Comparison of ENCODE assay signal across 8 mouse cellular contexts in genomic region chr9:107533791-107534407, GRCm38 (mm10). TPM values are rescaled to one million over a fixed set of nuclear protein-coding genes. Genes with fewer than 3 reads are reported as not detected.
A peak's percentile ranks its signal among the peaks of the same experiment; 100 is the strongest.
DNase-seq lines count a peak whose midpoint lies in the region; ATAC-seq and TF ChIP-seq lines count a peak whose summit lies in the region.

Gene Tmem115 (plus strand): TSS chr9:107533945.

- peaks cover 36% of the 10 kb centered on the region for H3K79me2 ChIP-seq in CH12.LX (replicated peaks; ENCODE audit: control insufficient read depth, extremely low read depth, insufficient read depth, poor library complexity, severe bottlenecking)

- no peak for TF ChIP-seq RAD21 in CH12.LX (IDR thresholded peaks at IDR 0.05; ENCODE audit: low read depth, low read length)

- peak; percentile 98 for ATAC-seq in forebrain, embryonic 11.5 days (replicated peaks; ENCODE audit: low FRiP score)
- peak; percentile 99 for ATAC-seq in heart, embryonic 16.5 days (replicated peaks; ENCODE audit: extremely low read depth, insufficient read depth, low FRiP score)
- ATAC-seq in liver, embryonic 16.5 days (ENCODE audit: low read depth) = peak; percentile 98
- ATAC-seq in neural tube, embryonic 13.5 days (ENCODE audit: low read depth) = peak; percentile 98

- in situ Hi-C loops in CH12.LX (cut with MboI; ENCODE audit: low pct_ligation_motif_present, low pct_unique_long_range_greater_than_20kb, low sequenced_read_pairs) = no loop called here

- peak; percentile 94 for DNase-seq in CH12.LX (ENCODE audit: extremely low read depth)
- peak; percentile 85 for DNase-seq in c-Kit-positive CD71-positive TER-119-negative erythroid progenitor cells, embryonic 14.5 days (ENCODE audit: low read depth)
- DNase-seq in forebrain, embryonic 11.5 days (ENCODE audit: low spot score) = peak; percentile 94
- DNase-seq in kidney, postnatal 4 days = peak; percentile 89 to 95

- no peaks in the 10 kb centered on the region for H3K9me3 ChIP-seq in CH12.LX (replicated peaks; ENCODE audit: low read length)
- H3K9me3 ChIP-seq in forebrain, embryonic 11.5 days (ENCODE audit: control insufficient read depth, low read length) = no peaks in the 10 kb centered on the region
- H3K9me3 ChIP-seq in heart, embryonic 16.5 days (replicated peaks; ENCODE audit: control insufficient read depth, low read length) = no peaks in the 10 kb centered on the region
- H3K9me3 ChIP-seq in liver, embryonic 16.5 days (replicated peaks; ENCODE audit: control insufficient read depth, low read length) = no peaks in the 10 kb centered on the region
- no peaks in the 10 kb centered on the region for H3K9me3 ChIP-seq in neural tube, embryonic 13.5 days

- peaks cover 16 to 25% of the 10 kb centered on the region in 2 experiments for H3K36me3 ChIP-seq in CH12.LX (replicated peaks in 1 of 2; ENCODE audit: control insufficient read depth in 1 of 2, insufficient read depth in 1 of 2, low read length in 1 of 2)
- peaks cover 7% of the 10 kb centered on the region for H3K36me3 ChIP-seq in forebrain, embryonic 11.5 days (ENCODE audit: control insufficient read depth, insufficient read depth, low read length)
- H3K36me3 ChIP-seq in heart, embryonic 16.5 days (ENCODE audit: control insufficient read depth, insufficient read depth) = peaks cover 14% of the 10 kb centered on the region
- H3K36me3 ChIP-seq in liver, embryonic 16.5 days (ENCODE audit: control insufficient read depth, insufficient read depth) = peaks cover 12% of the 10 kb centered on the region
- H3K36me3 ChIP-seq in neural tube, embryonic 13.5 days = peaks cover 22% of the 10 kb centered on the region
- H3K36me3 ChIP-seq in testis, adult 2 months (ENCODE audit: control insufficient read depth, insufficient read depth, low read length) = no peaks in the 10 kb centered on the region; the same call in none of the 2 replicates

- WGBS in forebrain, embryonic 11.5 days = under 1% methylated on average over 48 of the region's 48 CpGs
- under 1% methylated on average over 48 of the region's 48 CpGs for WGBS in heart, embryonic 16.5 days
- WGBS in liver, embryonic 16.5 days (ENCODE audit: insufficient replicate concordance) = 0% methylated on average over 48 of the region's 48 CpGs
- WGBS in neural tube, embryonic 13.5 days = under 1% methylated on average over 47 of the region's 48 CpGs

- peak within 1 kb of the TSS; percentile 49 for H3K27ac ChIP-seq in CH12.LX (ENCODE audit: insufficient read depth, low read depth)
- no peak within 1 kb of the TSS for H3K27ac ChIP-seq in forebrain, embryonic 11.5 days (ENCODE audit: low read depth, low read length)
- H3K27ac ChIP-seq in heart, embryonic 16.5 days (ENCODE audit: low read length) = peak within 1 kb of the TSS; percentile 79
- H3K27ac ChIP-seq in liver, embryonic 16.5 days (ENCODE audit: low read length) = peak within 1 kb of the TSS; percentile 83
- peak within 1 kb of the TSS; percentile 77 for H3K27ac ChIP-seq in neural tube, embryonic 13.5 days (replicated peaks)
- H3K27ac ChIP-seq in testis, adult 2 months (ENCODE audit: control insufficient read depth, insufficient read depth, low read depth, low read length) = peak within 1 kb of the TSS; percentile 99

- H3K4me3 ChIP-seq in CH12.LX (replicated peaks in 1 of 3; ENCODE audit: low read depth in 2 of 3, low read length in 2 of 3, poor library complexity in 1 of 3) = peak within 1 kb of the TSS; percentile 86 to 95 (median 93)
- peak within 1 kb of the TSS; percentile 60 for H3K4me3 ChIP-seq in forebrain, embryonic 11.5 days (ENCODE audit: low read depth, low read length)
- H3K4me3 ChIP-seq in heart, embryonic 16.5 days (ENCODE audit: low read length) = peak within 1 kb of the TSS; percentile 81
- H3K4me3 ChIP-seq in liver, embryonic 16.5 days (ENCODE audit: low read depth, low read length) = peak within 1 kb of the TSS; percentile 89
- H3K4me3 ChIP-seq in neural tube, embryonic 13.5 days = peak within 1 kb of the TSS; percentile 86
- H3K4me3 ChIP-seq in testis, adult 2 months (ENCODE audit: control insufficient read depth, low read depth, low read length) = peak within 1 kb of the TSS; percentile 99

- peaks cover 10 to 32% of the 10 kb centered on the region in 2 experiments for H3K4me1 ChIP-seq in CH12.LX (ENCODE audit: control insufficient read depth in 1 of 2, insufficient read depth in 2 of 2)
- peaks cover 17% of the 10 kb centered on the region for H3K4me1 ChIP-seq in forebrain, embryonic 11.5 days (replicated peaks; ENCODE audit: control insufficient read depth, insufficient read depth, low read length)
- H3K4me1 ChIP-seq in heart, embryonic 16.5 days (ENCODE audit: control insufficient read depth, insufficient read depth, low read length) = peaks cover 19% of the 10 kb centered on the region
- peaks cover 31% of the 10 kb centered on the region for H3K4me1 ChIP-seq in liver, embryonic 16.5 days (ENCODE audit: control insufficient read depth, low read depth, low read length)
- peaks cover 35% of the 10 kb centered on the region for H3K4me1 ChIP-seq in neural tube, embryonic 13.5 days (replicated peaks)
- peaks cover 12% of the 10 kb centered on the region for H3K4me1 ChIP-seq in testis, adult 2 months (ENCODE audit: control insufficient read depth, insufficient read depth, low read length)

- peak; percentile 78 for TF ChIP-seq POLR2A in CH12.LX (IDR thresholded peaks at IDR 0.05; ENCODE audit: low read depth, low read length)
- peak; percentile 57 for TF ChIP-seq POLR2A in testis, adult 2 months (IDR thresholded peaks at IDR 0.05; ENCODE audit: control insufficient read depth, low read depth, low read length)

- TF ChIP-seq EP300 in CH12.LX (IDR thresholded peaks at IDR 0.05; ENCODE audit: low read length) = no peak

- TF ChIP-seq CTCF in CH12.LX (conservative IDR thresholded peaks at IDR 0.05 in 1 of 2, IDR thresholded peaks at IDR 0.05 in 1 of 2; ENCODE audit: low read depth in 2 of 2, low read length in 2 of 2) = no peak
- TF ChIP-seq CTCF in testis, adult 2 months (IDR thresholded peaks at IDR 0.05; ENCODE audit: control insufficient read depth, insufficient read depth, insufficient replicate concordance, low read depth, low read length) = 0 out of 2 replicates have a peak, but pooled peaks have one; percentile 1

- H3K4me2 ChIP-seq in CH12.LX (ENCODE audit: insufficient read depth, low read depth, poor library complexity, severe bottlenecking) = peak within 1 kb of the TSS; percentile 93
- H3K4me2 ChIP-seq in forebrain, embryonic 11.5 days (ENCODE audit: low read depth, low read length, severe bottlenecking) = peak within 1 kb of the TSS; percentile 78
- H3K4me2 ChIP-seq in heart, embryonic 16.5 days (ENCODE audit: low read depth, low read length) = peak within 1 kb of the TSS; percentile 87
- peak within 1 kb of the TSS; percentile 96 for H3K4me2 ChIP-seq in liver, embryonic 16.5 days (ENCODE audit: low read depth, low read length)
- H3K4me2 ChIP-seq in neural tube, embryonic 13.5 days = peak within 1 kb of the TSS; percentile 100

- peaks cover 18% of the 10 kb centered on the region for H3K27me3 ChIP-seq in CH12.LX (replicated peaks)
- no peaks in the 10 kb centered on the region for H3K27me3 ChIP-seq in forebrain, embryonic 11.5 days (ENCODE audit: control insufficient read depth, insufficient read depth, low read length)
- H3K27me3 ChIP-seq in heart, embryonic 16.5 days (ENCODE audit: control insufficient read depth, insufficient read depth, low read length) = no peaks in the 10 kb centered on the region
- H3K27me3 ChIP-seq in liver, embryonic 16.5 days (ENCODE audit: control insufficient read depth, insufficient read depth, low read depth, low read length) = peaks cover 4% of the 10 kb centered on the region; the same call in 1 of the 2 replicates
- H3K27me3 ChIP-seq in neural tube, embryonic 13.5 days = no peaks in the 10 kb centered on the region; the same call in 1 of the 2 replicates
- H3K27me3 ChIP-seq in testis, adult 2 months (ENCODE audit: control insufficient read depth, insufficient read depth, low read length) = no peaks in the 10 kb centered on the region

- dilution Hi-C loops in CH12.LX (cut with MboI; ENCODE audit: extremely low pct_ligation_motif_present, extremely low pct_unique_long_range_greater_than_20kb, low sequenced_read_pairs) = no loop called here

- peak within 1 kb of the TSS; percentile 77 for H3K9ac ChIP-seq in CH12.LX (ENCODE audit: insufficient read depth, low read depth)
- peak within 1 kb of the TSS; percentile 80 for H3K9ac ChIP-seq in forebrain, embryonic 11.5 days (ENCODE audit: low read length)
- peak within 1 kb of the TSS; percentile 89 for H3K9ac ChIP-seq in heart, embryonic 16.5 days (ENCODE audit: low read length)
- peak within 1 kb of the TSS; percentile 90 for H3K9ac ChIP-seq in liver, embryonic 16.5 days (ENCODE audit: low read depth, low read length)
- peak within 1 kb of the TSS; percentile 91 for H3K9ac ChIP-seq in neural tube, embryonic 13.5 days

TF ChIP-seq in CH12.LX, 34 proteins besides CTCF, POLR2A, EP300 and RAD21 (continues in another document):
- TF ChIP-seq POLR2AphosphoS2 (IDR thresholded peaks at IDR 0.05; ENCODE audit: low read depth, low read length) (no peak; the same call in 1 of the 2 replicates), SIN3A (IDR thresholded peaks at IDR 0.05; ENCODE audit: low read length) (peak; percentile 69), ZNF384 (IDR thresholded peaks at IDR 0.05; ENCODE audit: low read depth, low read length) (no peak), TBP (conservative IDR thresholded peaks at IDR 0.05; ENCODE audit: low read depth, low read length) (0 out of 2 replicates have a peak, but pooled peaks have one; percentile 9), IRF4 (IDR thresholded peaks at IDR 0.05; ENCODE audit: low read depth, low read length) (peak; percentile 12; the same call in 1 of the 2 replicates), NRF1 (IDR thresholded peaks at IDR 0.05; ENCODE audit: low read depth, low read length) (peak; percentile 93), KAT2A (IDR thresholded peaks at IDR 0.05; ENCODE audit: insufficient replicate concordance, low read length) (peak; percentile 99), MXI1 (IDR thresholded peaks at IDR 0.05; ENCODE audit: low read depth, low read length) (peak; percentile 75), ELF1 (IDR thresholded peaks at IDR 0.05; ENCODE audit: low read depth, low read length) (peak; percentile 98), JUND (conservative IDR thresholded peaks at IDR 0.05; ENCODE audit: low read depth, low read length) (no peak), ZMIZ1 (IDR thresholded peaks at IDR 0.05; ENCODE audit: low read depth, low read length) (no peak; the same call in 1 of the 2 replicates)

RNA-seq across cellular contexts. Expression of gene Tmem115, which starts in this region (rescaled TPM):
- total RNA-seq in CH12.LX (2012; rRNA removed) (17.9 TPM in 2 replicates), CH12.LX (2014; rRNA removed) (10.0 and 13.0 TPM in 2 replicates)
- 11.3 and 12.6 TPM in 2 replicates for polyA plus RNA-seq in CH12.LX (2012; ENCODE audit: insufficient read length, low read depth)
- 40.2 and 43.7 TPM in 2 replicates for polyA plus RNA-seq in forebrain, embryonic 11.5 days (2014; fragmentation: Nextera tagmentation; extraction: Ambion mirVana)
- polyA plus RNA-seq in heart, embryonic 16.5 days (2015; fragmentation: Nextera tagmentation; extraction: Ambion mirVana) = 31.3 and 32.9 TPM in 2 replicates
- polyA plus RNA-seq in liver, embryonic 16.5 days (2015; fragmentation: Nextera tagmentation; extraction: Ambion mirVana) = 14.3 and 14.7 TPM in 2 replicates
- polyA plus RNA-seq in neural tube, embryonic 13.5 days (2015; fragmentation: Nextera tagmentation; extraction: Ambion mirVana) = 43.4 and 44.4 TPM in 2 replicates
- 38.3 and 46.9 TPM in 2 replicates for polyA plus RNA-seq in testis, adult 2 months (2012; rRNA removed)
